Comparison of ENCODE assay signal across 9 mouse cellular contexts in genomic region chr14:121919752-121920151, GRCm38 (mm10). TPM values are rescaled to one million over a fixed set of nuclear protein-coding genes. Genes with fewer than 3 reads are reported as not detected.
DNase-seq lines count a peak whose midpoint lies in the region; ATAC-seq and TF ChIP-seq lines count a peak whose summit lies in the region.
"Had no signal": no experiment of that assay in that cellular context is flagged by ENCODE, and none has a peak within 500 bp of the region (broad histone marks: within the 10 kb centered on the region; RNA-seq: fewer than 3 reads in every experiment).

No protein-coding gene starts in this region.

- DNase-seq in kidney, postnatal 0 days (ENCODE audit: low spot score) = peak; percentile 64
- DNase-seq in kidney, adult 9 months = no peak
- peak; percentile 63 to 67 for DNase-seq in B cell, adult 2 months
- peak; percentile 27 for DNase-seq in G1E (ENCODE audit: low spot score)
- peak; percentile 84 for DNase-seq in induced T-regulatory cell, adult 2 months (ENCODE audit: low read depth)
- no peak for DNase-seq in Muller cell, postnatal 12 days (ENCODE audit: inconsistent ontology term)
- no peak for DNase-seq in yolk sac, embryonic 10.5 days (ENCODE audit: low spot score)
- DNase-seq: left cerebral cortex, postnatal 4 days had no signal

- peak; percentile 72 for TF ChIP-seq CTCF in kidney, postnatal 0 days (IDR thresholded peaks at IDR 0.05; ENCODE audit: low read depth)
- peak; percentile 48 for TF ChIP-seq CTCF in G1E (IDR thresholded peaks at IDR 0.05; ENCODE audit: low read depth, low read length)

- no peak overlapping the region for H3K4me3 ChIP-seq in kidney, postnatal 0 days (replicated peaks; ENCODE audit: low read depth, low read length)
- H3K4me3 ChIP-seq in G1E (ENCODE audit: low read depth, low read length) = no peak overlapping the region
- H3K4me3 ChIP-seq: heart, embryonic 13.5 days had no signal

- no peak overlapping the region for H3K9ac ChIP-seq in kidney, postnatal 0 days (ENCODE audit: low read depth, low read length)

- no peak overlapping the region for H3K27ac ChIP-seq in kidney, postnatal 0 days

- WGBS in kidney, postnatal 0 days = 17% methylated on average over 3 of the region's 3 CpGs

- H3K4me1 ChIP-seq in kidney, postnatal 0 days (replicated peaks; ENCODE audit: insufficient read depth, low read length) = peaks cover 9% of the 10 kb centered on the region; the same call in 1 of the 2 replicates
- H3K4me1 ChIP-seq in G1E (ENCODE audit: insufficient read depth, low read depth, low read length) = peaks cover 5% of the 10 kb centered on the region

- H3K27me3 ChIP-seq in kidney, postnatal 0 days (ENCODE audit: insufficient read depth, low read length) = no peaks in the 10 kb centered on the region
- H3K27me3 ChIP-seq in G1E (ENCODE audit: insufficient read depth, low read length) = no peaks in the 10 kb centered on the region
- H3K27me3 ChIP-seq: heart, embryonic 13.5 days had no signal

- no peaks in the 10 kb centered on the region for H3K9me3 ChIP-seq in kidney, postnatal 0 days (replicated peaks; ENCODE audit: low read length)
- no peaks in the 10 kb centered on the region for H3K9me3 ChIP-seq in G1E (replicated peaks)
- H3K9me3 ChIP-seq: heart, embryonic 13.5 days had no signal

- ATAC-seq in kidney, postnatal 0 days (replicated peaks; ENCODE audit: low FRiP score, low read depth) = no peak
- no peak for ATAC-seq in G1E (ENCODE audit: extremely low read depth, insufficient number of reproducible peaks, low FRiP score, poor library complexity, severe bottlenecking)

- peaks cover 17% of the 10 kb centered on the region for H3K36me3 ChIP-seq in kidney, postnatal 0 days (ENCODE audit: insufficient read depth, low read length)
- H3K36me3 ChIP-seq in G1E (replicated peaks) = peaks cover 80% of the 10 kb centered on the region

- H3K4me2 ChIP-seq in kidney, postnatal 0 days (ENCODE audit: low read length) = no peak overlapping the region
- H3K4me2 ChIP-seq: heart, embryonic 13.5 days had no signal

RNA-seq across cellular contexts. Expression of gene Gpr18, which starts 4.2 kb away (rescaled TPM):
- polyA plus RNA-seq in kidney, postnatal 0 days (2015; fragmentation: Nextera tagmentation; extraction: Ambion mirVana) = 0.08 and 0.11 TPM in 2 replicates
- not detected in 2 replicates for total RNA-seq in G1E (2014; fragmentation: Nextera tagmentation)
- 0.12 and 0.27 TPM in 2 replicates for total RNA-seq in G1E (2017)
- polyA plus RNA-seq in G1E (2012) = not detected in 2 replicates
- total RNA-seq: left cerebral cortex, postnatal 4 days had no signal
- polyA plus RNA-seq: heart, embryonic 13.5 days had no signal

RNA-seq across cellular contexts. Expression of gene Ubac2, which starts 41.3 kb away (rescaled TPM):
- polyA plus RNA-seq in kidney, postnatal 0 days (2015; fragmentation: Nextera tagmentation; extraction: Ambion mirVana) = 70.2 and 78.9 TPM in 2 replicates
- total RNA-seq in G1E (2014; fragmentation: Nextera tagmentation) = 37.2 and 57.4 TPM in 2 replicates
- total RNA-seq in G1E (2017) = 25.0 and 27.4 TPM in 2 replicates
- 50.8 and 55.3 TPM in 2 replicates for polyA plus RNA-seq in G1E (2012)

RNA-seq across cellular contexts. Expression of gene Gpr183, which starts 45.2 kb away (rescaled TPM):
- polyA plus RNA-seq in kidney, postnatal 0 days (2015; fragmentation: Nextera tagmentation; extraction: Ambion mirVana) = 1.5 and 1.9 TPM in 2 replicates
- total RNA-seq in G1E (2014; fragmentation: Nextera tagmentation) (0.24 TPM in 1 of 2 replicates, not detected in the other), G1E (2017) (6.9 and 7.1 TPM in 2 replicates)
- 0.07 and 0.08 TPM in 2 replicates for polyA plus RNA-seq in G1E (2012)

Comparison
In these comparisons a context has a peak if more than half of its experiments do, and no peak if none do; other contexts are left out.
1. DNase-seq: peak in kidney, postnatal 0 days (single experiment), B cell, adult 2 months (2 of 2), G1E (single experiment) and induced T-regulatory cell, adult 2 months (single experiment); none in kidney, adult 9 months (single experiment), Muller cell, postnatal 12 days (single experiment) and yolk sac, embryonic 10.5 days (single experiment).